Mouse (Mus musculus) testis, adult 2 months (tissue): ENCODE results near the gene Vamp4.

ENCODE experiments used
- CTCF ChIP-seq: fragments of 200-500 bp; IDR thresholded peaks from 2 replicates; pipeline ENCODE4 v1.5.1; 2012; ENCODE audit warnings: low read depth, mild to moderate bottlenecking, inconsistent platforms, low read length, moderate library complexity; ENCODE audit not compliant: control insufficient read depth, insufficient read depth, insufficient replicate concordance
- POLR2A ChIP-seq: fragments of 200-500 bp; IDR thresholded peaks from 2 replicates; pipeline ENCODE4 v1.6.1; 2012; ENCODE audit warnings: low read depth, mild to moderate bottlenecking, inconsistent platforms, low read length, moderate library complexity; ENCODE audit not compliant: control insufficient read depth

DNA sequence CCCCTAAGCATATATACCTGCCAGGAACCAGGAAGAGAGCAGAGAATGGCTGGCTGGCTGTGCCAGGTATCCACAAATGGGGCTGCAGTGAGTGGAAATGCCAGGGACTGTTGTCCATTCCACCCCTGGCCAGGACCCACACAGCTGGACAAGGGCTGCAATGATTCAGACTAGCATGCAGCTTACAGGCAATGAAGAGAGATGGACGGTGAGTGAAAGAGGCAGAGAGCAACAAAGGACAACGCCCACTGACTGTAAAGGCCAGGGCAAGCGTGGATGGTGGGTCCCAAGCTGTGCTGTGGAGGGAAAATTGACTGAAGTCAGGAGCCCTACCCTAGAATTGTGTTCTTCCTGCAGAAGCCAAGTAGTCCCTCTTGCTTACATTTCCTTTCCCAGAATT lies 66.2 kb downstream of the Vamp4 start:
- no peak for TF ChIP-seq CTCF
- no peak for TF ChIP-seq POLR2A
